Mouse (Mus musculus) heart, postnatal 36 days (tissue): ENCODE measurements around the gene Npc1l1. TPM values are rescaled to one million over a fixed set of nuclear protein-coding genes. Genes with fewer than 3 reads are reported as not detected.
"Not testable (repeated sequence)": the region's sequence is repeated elsewhere in the genome, so short reads cannot be mapped to it uniquely, and the experiment has no call there.

Experiments
- DNase-seq, 2 experiments: peaks; one replicate each; pipeline ENCODE4 v3.0.0; 2021 to 2022
- intact Hi-C: fragments of 180-260 bp; cut with DNase I; formaldehyde crosslinking; loops from one replicate; pipeline ENCODE4 v1.15.1; 2025
- total RNA-seq, 2 experiments: library from RNA; stranded (reverse); gene quantifications; 2 replicates each; pipeline ENCODE4 v1.2.3; 2021

The Npc1l1 gene
- under 1 TPM in 1 of 2 experiments, not detected in 1; 0.08 TPM for total RNA-seq

DNA sequence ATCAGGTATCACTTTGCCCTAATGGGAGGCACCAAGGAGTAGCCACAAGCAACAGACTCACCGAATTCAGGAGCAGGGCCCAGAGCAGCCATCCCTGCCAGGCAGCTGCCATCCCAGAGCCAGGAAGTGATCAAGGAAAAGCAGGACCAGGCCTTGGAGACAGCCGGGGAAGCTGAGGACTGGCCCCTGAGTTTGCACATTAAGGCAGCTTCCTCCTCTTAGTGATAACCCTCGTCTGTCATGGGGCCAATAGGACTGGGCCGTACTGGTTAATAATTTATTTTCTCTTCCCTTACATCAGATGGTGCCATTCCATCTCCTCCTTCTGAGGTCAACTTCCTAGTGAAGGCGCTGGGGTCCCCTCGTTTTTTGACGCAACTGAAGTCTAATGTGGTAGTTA, at the start of gene Npc1l1:
Gene Npc1l1, minus strand, starts transcription at position 132 of the 400 bp plus-strand sequence.
- no peak for DNase-seq
- intact Hi-C loops, result no loop called here

DNA sequence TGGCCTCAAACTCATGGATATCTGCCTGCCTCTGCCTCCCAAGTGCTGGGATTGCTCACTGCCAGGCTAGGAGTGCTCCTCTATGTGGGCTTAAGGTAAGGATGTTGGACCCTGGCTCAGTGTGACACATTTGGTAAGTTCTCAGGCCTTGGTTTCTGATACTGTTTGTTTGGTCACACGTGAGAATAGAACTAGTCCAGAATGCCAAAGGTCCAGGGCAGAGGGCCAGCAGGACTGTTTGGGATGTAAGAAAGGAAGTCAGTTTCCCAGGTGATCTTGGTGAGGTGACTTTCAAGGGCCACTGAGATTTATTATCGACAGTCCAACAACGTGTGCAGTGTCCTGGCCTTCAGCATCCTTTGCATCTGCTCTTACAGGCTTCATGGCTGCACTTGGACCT, 46.5 kb upstream of the Npc1l1 start:
- intact Hi-C loops, result no loop called here
- no peak for DNase-seq

DNA sequence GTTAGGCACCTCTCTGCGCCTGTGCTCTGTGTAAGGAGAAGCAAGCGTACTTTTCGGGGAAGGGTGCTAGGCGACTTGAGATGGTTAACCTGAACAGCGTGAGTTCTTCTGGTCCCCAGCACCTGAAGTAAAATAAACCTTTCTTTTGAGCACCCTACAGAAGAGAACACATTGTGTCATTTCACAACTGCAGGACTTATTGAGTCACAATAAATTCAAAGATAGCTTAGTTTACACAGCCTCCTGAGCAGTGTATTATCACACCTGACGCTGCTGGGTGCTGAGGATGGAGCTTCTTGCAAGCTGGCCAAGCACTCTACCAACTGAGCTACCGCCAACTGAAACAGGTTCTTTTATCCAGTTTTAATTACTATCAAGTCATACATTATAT, 45.1 kb upstream of the Npc1l1 start:
- DNase-seq, result no peak
- intact Hi-C loops, result loop anchor here (2.0 kb wide), 1 partner anchor 16 kb away; the partner anchor contains the start of gene Ogdh

GRCm38 (mm10) chr11:6274387-6275093, 44.6 kb upstream of the Npc1l1 start, which contains the start of gene Tmed4:
Gene Tmed4, minus strand, starts transcription at chr11:6274870.
- DNase-seq, result peak; percentile 98 to 99
- intact Hi-C loops, result loop anchor here (2.0 kb wide), 1 partner anchor 16 kb away; the partner anchor contains the start of gene Ogdh

GRCm38 (mm10) chr11:6273607-6274006, 43.7 kb upstream of the Npc1l1 start:
- DNase-seq, result no peak
- intact Hi-C loops, result loop anchor here (2.0 kb wide), 1 partner anchor 17 kb away; the partner anchor contains the start of gene Ogdh

DNA sequence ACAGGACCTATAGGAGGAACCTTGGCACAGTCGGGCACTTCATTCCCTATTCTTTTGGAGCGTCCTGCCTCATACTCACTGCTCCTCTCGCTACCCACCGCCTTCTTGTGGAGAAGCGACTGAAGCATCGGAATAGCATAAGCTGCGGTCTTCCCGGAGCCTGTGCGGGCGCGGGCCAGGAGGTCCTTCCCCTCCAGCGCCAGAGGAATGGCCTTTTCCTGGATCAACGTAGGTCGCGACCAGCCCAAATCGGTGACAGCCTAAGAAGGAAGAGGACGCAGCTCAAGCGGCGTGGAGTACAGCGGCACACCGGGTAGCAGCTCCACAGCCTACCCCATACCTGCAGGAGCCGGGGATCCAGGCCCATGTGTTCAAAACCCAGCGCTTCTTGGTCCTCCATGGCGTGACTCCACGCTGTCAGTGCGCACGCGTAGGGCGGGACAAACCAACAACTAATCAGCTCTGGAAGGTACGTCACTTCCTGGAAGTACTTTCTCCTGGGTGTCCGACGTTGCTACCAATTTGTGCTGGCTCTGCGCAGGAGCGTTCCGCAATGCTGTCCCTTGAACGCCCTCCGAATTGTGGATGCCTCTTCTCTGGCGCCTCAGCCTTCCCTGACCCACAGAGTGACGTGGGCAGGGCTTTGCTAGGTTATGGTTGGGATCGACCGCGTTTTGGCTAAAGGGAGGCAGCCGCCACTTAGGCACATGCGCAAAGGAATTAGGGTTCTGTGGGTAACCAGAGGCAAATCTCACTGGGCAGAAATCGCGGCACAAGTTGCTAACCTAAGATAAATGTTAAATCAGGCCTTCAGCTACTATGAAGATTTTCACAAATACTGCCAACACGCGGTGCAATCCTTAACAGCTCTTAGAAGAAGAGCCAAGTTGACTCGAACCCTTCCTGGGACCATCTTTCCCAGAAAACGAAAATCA, 37.6 kb upstream of the Npc1l1 start, which contains the start of gene Ddx56:
Gene Ddx56, minus strand, starts transcription at position 453 of the 935 bp plus-strand sequence.
- intact Hi-C loops, result loop anchor here (2.0 kb wide), 1 partner anchor 67 kb away; the partner anchor contains the start of genes A730071L15Rik and Nudcd3
- DNase-seq, result peak; percentile 88

- no peak for DNase-seq
- intact Hi-C loops, result loop anchor here (2.0 kb wide), 1 partner anchor 66 kb away; the partner anchor contains the start of genes A730071L15Rik and Nudcd3
Observed at GRCm38 (mm10) chr11:6266621-6267020, 36.7 kb upstream of the Npc1l1 start.

DNA sequence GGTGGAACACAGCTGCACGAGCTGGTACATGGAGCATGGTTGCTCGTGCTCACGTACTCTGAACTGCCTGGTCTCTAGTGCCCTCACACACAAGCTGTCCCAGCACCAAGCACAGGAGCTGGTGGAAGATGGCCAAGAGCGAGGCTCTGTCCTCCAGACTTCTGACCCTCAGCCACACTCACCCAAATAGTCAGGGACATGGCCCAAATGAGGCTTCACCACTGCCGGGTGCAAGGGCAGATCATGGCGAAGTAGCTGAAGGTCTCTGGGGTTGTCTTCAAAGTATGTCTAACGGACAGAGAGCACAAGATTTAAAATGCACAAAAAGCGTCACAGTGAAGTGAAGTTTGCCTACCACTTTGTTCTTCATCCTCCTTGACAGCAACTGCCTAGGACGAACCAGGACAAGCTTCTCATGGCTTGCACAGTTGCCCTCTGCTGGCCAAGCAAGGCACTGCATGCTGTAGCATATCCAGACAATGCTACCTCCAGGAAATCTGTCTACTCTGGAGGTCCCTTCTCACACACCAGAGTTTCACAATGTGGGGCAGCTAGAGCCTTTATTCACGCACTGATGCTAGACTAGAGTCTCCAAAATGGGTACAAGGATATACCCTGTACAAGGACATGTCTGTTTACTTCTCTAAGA, 31.6 kb upstream of the Npc1l1 start:
- DNase-seq, result peak; percentile 62 to 82
- intact Hi-C loops, result loop anchor here (1.0 kb wide), 1 partner anchor 265 kb away; no protein-coding TSS in a partner anchor

DNA sequence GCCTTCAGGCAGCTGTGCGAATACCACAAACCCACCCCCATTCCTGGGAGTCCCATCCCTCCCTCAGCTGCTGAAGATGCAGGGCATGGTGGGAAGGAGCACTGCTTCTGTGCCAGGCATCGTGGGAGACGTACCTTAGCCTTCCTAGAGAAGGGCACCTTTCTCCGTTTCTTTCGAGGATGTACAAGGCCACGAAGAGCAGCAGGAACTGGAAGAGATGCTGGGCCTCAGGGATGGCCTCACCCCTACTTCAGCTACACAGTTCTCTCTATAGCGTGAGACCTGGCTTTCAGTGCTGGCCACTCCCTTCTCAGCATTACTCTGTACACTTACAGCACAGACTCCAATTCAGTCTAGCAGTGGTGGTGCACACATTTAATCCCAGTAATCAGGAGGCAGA, 29.5 kb upstream of the Npc1l1 start:
- intact Hi-C loops, result no loop called here
- no peak for DNase-seq

DNA sequence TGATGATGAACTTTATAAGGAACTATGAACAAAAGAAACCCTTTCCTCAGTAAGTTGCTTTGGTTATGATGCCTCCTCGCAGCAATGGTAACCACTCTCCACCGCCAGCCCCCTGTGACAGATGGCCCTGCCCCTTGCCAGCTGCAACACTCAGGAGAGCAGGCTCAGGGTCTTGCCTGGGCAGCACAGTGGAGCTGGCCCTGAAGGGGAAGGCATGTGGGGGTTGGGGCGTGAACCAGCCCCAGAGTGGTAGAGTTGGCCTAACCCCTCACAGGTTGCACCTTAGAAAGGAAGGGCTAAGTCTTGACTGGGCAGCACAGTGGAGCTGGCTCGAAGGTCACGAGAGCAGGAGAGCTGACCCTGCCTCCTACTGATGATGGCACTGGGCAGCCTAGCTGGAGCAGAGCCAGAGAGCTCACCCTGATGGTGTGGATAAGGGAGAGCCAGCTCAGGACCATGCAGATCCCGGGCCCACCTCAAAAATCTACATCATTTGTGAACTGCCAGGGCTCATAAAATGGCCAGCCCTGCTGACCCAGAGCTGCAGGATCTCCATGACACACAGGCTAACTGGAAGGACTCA, 26.6 kb upstream of the Npc1l1 start:
- intact Hi-C loops, result no loop called here
- DNase-seq, result no peak

DNA sequence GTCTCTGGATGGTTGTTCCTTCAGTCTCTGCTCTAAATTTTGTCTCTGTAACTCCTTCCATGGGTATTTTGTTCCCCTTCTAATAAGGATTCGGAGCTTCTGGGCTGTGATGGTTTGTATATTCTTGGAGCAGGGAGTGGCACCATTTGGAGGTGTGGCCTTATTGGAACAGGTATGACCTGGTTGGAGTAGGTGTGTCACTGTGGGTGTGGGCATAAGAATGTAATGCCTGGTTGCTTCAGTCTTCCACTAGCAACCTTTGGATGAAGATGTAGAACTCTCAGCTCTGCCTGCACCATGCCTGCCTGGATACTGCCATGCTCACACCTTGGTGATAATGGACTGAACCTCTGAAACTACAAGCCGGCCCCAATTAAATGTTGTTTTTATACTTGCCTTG, 24.7 kb upstream of the Npc1l1 start:
- intact Hi-C loops, result not testable (repeated sequence)

GRCm38 (mm10) chr11:6252824-6253223, 22.9 kb upstream of the Npc1l1 start:
- intact Hi-C loops, result no loop called here
- DNase-seq, result no peak

More for the DNA sequence above, 24.7 kb upstream of the Npc1l1 start:
- DNase-seq, result not testable (repeated sequence)

DNA sequence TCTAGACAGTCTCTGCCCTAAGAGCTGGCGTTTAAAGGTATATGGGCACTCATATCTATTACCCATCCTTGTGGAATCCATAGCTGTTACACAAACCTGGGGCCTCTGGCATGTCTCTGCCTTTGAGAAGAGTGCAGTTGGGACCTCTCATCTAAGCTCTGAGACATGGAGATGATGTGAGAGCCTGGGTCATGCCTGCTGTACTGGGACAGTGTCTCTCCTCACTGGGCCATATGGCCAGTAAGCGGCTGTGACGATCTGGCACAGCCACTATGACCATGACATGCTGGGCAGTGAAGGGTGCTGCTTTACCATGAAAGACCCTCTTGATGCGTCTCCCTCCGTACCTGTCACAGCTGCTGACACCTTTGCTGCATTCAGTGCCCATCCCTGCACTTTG, 22.3 kb upstream of the Npc1l1 start:
- intact Hi-C loops, result no loop called here
- DNase-seq, result no peak

DNA sequence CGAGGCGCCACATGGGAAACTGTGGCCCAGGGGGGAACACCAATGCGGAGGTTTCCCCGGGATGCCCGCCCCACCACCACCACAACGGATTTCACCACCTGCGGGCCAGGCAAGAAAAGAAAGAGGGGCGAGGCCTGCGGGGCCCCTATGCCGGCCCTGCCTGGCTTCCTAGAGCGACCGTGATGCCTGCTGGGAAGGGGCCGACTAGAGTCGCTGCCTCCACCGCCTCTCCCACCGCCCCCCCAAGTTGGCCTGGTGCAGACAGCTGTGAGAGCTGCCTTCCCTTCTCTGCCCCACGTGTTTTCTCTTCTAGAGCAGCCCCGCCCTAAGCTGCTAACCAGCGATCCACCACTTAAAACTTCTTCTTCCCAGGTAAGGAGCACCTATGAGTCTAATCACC, 14.8 kb upstream of the Npc1l1 start:
- intact Hi-C loops, result no loop called here
- no peak for DNase-seq

- DNase-seq, result no peak
- intact Hi-C loops, result no loop called here
Observed at GRCm38 (mm10) chr11:6233025-6233424, 3.1 kb upstream of the Npc1l1 start.

- intact Hi-C loops, result no loop called here
- no peak for DNase-seq
Observed at GRCm38 (mm10) chr11:6224541-6225229, 5.3 kb downstream of the Npc1l1 start.

DNA sequence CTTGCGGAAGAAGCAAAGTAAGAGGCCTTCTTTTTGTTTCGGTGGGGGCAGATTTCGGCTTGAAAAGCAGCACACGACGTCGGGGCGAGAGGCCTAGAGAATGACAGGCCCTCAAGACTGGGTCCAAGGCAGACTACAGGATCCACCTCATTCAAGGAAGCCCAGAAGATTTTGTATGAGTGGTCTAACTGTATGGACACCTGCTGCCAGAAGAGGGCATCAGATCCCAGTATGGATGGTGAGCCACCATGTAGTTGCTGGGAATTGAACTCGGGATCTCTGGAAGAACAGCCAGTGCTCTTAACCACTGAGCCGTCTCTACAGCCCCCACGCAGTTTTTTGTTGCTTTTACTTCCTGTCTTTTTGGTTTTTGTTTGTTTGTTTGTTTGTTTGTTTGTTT, 7.8 kb downstream of the Npc1l1 start:
- intact Hi-C loops, result no loop called here
- DNase-seq, result no peak

GRCm38 (mm10) chr11:6219967-6220366, 10.0 kb downstream of the Npc1l1 start:
- no peak for DNase-seq
- intact Hi-C loops, result no loop called here

DNA sequence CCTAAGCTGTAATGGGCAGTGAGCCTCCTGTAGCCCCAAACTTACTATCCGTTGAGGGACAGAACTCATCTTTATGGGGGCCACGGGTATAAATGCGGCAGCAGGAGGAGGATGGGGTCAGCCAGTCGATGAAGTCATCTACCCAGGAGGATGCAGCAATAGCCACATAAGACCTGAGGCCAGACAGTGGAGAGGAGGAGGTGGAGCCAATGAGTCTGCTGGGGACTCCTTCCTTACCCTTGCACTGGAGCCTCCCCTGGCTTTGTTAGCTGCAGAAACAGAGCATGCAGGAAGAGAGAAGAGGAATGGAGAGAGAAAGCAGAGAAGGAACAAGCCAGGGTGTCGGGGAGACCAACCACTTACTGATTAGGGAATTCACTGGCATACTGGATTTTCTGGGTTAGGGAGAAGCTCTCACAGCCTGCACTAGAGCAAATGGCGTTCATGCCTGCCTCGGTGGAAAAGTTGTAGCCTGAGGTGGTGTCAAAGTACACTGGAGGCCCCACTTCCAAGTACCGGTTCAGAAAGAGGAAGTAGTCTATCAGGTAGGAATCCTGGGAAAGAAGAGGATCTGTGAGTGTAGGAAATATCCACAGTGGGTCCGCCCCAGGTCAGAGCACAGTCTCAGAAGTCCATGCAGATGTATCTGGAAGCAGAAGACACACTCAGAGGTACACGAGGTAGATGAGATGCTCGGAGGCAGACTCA, 11.6 kb downstream of the Npc1l1 start:
- no peak for DNase-seq
- intact Hi-C loops, result no loop called here
